Mouse (Mus musculus): ENCODE measurements at regions not wholly inside any gene's neighbourhood (a gene's known extent, or its start where the extent isn't known, plus 50 kb on each side); places are given as distances from the start of the nearest gene placed in this dataset.

GRCm38 (mm10) chr3:15200309-15200708 lies 131.8 kb downstream of the Gm9733 start:
- no peaks in the 10 kb centered on the region for H3K27me3 ChIP-seq (ENCODE audit: control insufficient read depth, insufficient read depth, low read length)
- H3K9me3 ChIP-seq (replicated peaks; ENCODE audit: control insufficient read depth, low read length), result no peaks in the 10 kb centered on the region
- no peak overlapping the region for H3K4me2 ChIP-seq (ENCODE audit: low read depth, low read length)
- ATAC-seq (ENCODE audit: insufficient read depth, low read depth), result no peak
- H3K27ac ChIP-seq (ENCODE audit: low read depth), result no peak overlapping the region
- no peaks in the 10 kb centered on the region for H3K36me3 ChIP-seq (replicated peaks; ENCODE audit: control insufficient read depth, insufficient read depth, low read length)
- no peak overlapping the region for H3K4me3 ChIP-seq (ENCODE audit: low read depth, low read length)
- H3K4me1 ChIP-seq (ENCODE audit: control insufficient read depth, insufficient read depth), result no peaks in the 10 kb centered on the region
- H3K9ac ChIP-seq (replicated peaks; ENCODE audit: low read depth, low read length), result no peak overlapping the region
- DNase-seq (ENCODE audit: low spot score), result no peak
- no peak for TF ChIP-seq CTCF (IDR thresholded peaks at IDR 0.05; ENCODE audit: low read depth)
- TF ChIP-seq EP300 (IDR thresholded peaks at IDR 0.05; ENCODE audit: low read depth), result no peak
- WGBS, result 71% methylated on average over 1 of the region's 1 CpGs

GRCm38 (mm10) chr3:15200990-15201389 lies 131.1 kb downstream of the Gm9733 start:
- no peaks in the 10 kb centered on the region for H3K9me3 ChIP-seq (replicated peaks; ENCODE audit: control insufficient read depth, low read length)
- H3K4me2 ChIP-seq (ENCODE audit: low read depth, low read length), result no peak overlapping the region
- ATAC-seq (ENCODE audit: insufficient read depth, low read depth) (no peak), DNase-seq (ENCODE audit: low spot score) (no peak)
- no peak overlapping the region for H3K4me3 ChIP-seq (ENCODE audit: low read depth, low read length)
- H3K9ac ChIP-seq (replicated peaks; ENCODE audit: low read depth, low read length), result no peak overlapping the region
- TF ChIP-seq CTCF (IDR thresholded peaks at IDR 0.05; ENCODE audit: low read depth), result no peak
- no peak for TF ChIP-seq EP300 (IDR thresholded peaks at IDR 0.05; ENCODE audit: low read depth)
- no peaks in the 10 kb centered on the region for H3K27me3 ChIP-seq (ENCODE audit: control insufficient read depth, insufficient read depth, low read length)
- H3K36me3 ChIP-seq (replicated peaks; ENCODE audit: control insufficient read depth, insufficient read depth, low read length), result no peaks in the 10 kb centered on the region
- H3K4me1 ChIP-seq (ENCODE audit: control insufficient read depth, insufficient read depth), result no peaks in the 10 kb centered on the region
- no peak overlapping the region for H3K27ac ChIP-seq (ENCODE audit: low read depth)

- Histone ChIP-seq H3K4me3 (ENCODE audit: low read depth, low read length) (no peak overlapping the region), H3K36me3 (replicated peaks; ENCODE audit: control insufficient read depth, insufficient read depth, low read length) (no peaks in the 10 kb centered on the region), H3K9me3 (replicated peaks; ENCODE audit: control insufficient read depth, low read length) (no peaks in the 10 kb centered on the region), H3K4me1 (ENCODE audit: control insufficient read depth, insufficient read depth) (no peaks in the 10 kb centered on the region), H3K27me3 (ENCODE audit: control insufficient read depth, insufficient read depth, low read length) (no peaks in the 10 kb centered on the region), H3K4me2 (ENCODE audit: low read depth, low read length) (no peak overlapping the region), H3K27ac (ENCODE audit: low read depth) (no peak overlapping the region), H3K9ac (replicated peaks; ENCODE audit: low read depth, low read length) (no peak overlapping the region)
- DNase-seq (ENCODE audit: low spot score) (no peak), ATAC-seq (ENCODE audit: insufficient read depth, low read depth) (no peak)
- no peak for TF ChIP-seq EP300 (IDR thresholded peaks at IDR 0.05; ENCODE audit: low read depth)
- no peak for TF ChIP-seq CTCF (IDR thresholded peaks at IDR 0.05; ENCODE audit: low read depth)
- 68% methylated on average over 7 of the region's 7 CpGs for WGBS
Measured at GRCm38 (mm10) chr3:15202760-15203159, 129.3 kb downstream of the Gm9733 start.

GRCm38 (mm10) chr3:15205266-15206229 lies 126.6 kb downstream of the Gm9733 start:
- no peak for DNase-seq (ENCODE audit: low spot score)
- 50% methylated on average over 6 of the region's 6 CpGs for WGBS
- no peak overlapping the region for H3K9ac ChIP-seq (replicated peaks; ENCODE audit: low read depth, low read length)
- no peaks in the 10 kb centered on the region for H3K9me3 ChIP-seq (replicated peaks; ENCODE audit: control insufficient read depth, low read length)
- no peak overlapping the region for H3K27ac ChIP-seq (ENCODE audit: low read depth)
- TF ChIP-seq EP300 (IDR thresholded peaks at IDR 0.05; ENCODE audit: low read depth) (no peak), CTCF (IDR thresholded peaks at IDR 0.05; ENCODE audit: low read depth) (no peak)
- no peaks in the 10 kb centered on the region for H3K27me3 ChIP-seq (ENCODE audit: control insufficient read depth, insufficient read depth, low read length)
- no peak overlapping the region for H3K4me2 ChIP-seq (ENCODE audit: low read depth, low read length)
- ATAC-seq (ENCODE audit: insufficient read depth, low read depth), result no peak
- H3K4me1 ChIP-seq (ENCODE audit: control insufficient read depth, insufficient read depth), result no peaks in the 10 kb centered on the region
- no peak overlapping the region for H3K4me3 ChIP-seq (ENCODE audit: low read depth, low read length)
- no peaks in the 10 kb centered on the region for H3K36me3 ChIP-seq (replicated peaks; ENCODE audit: control insufficient read depth, insufficient read depth, low read length)

- WGBS, result 78% methylated on average over 3 of the region's 3 CpGs
- Histone ChIP-seq H3K4me3 (ENCODE audit: low read depth, low read length) (no peak overlapping the region), H3K9ac (replicated peaks; ENCODE audit: low read depth, low read length) (no peak overlapping the region), H3K27ac (ENCODE audit: low read depth) (no peak overlapping the region), H3K4me2 (ENCODE audit: low read depth, low read length) (no peak overlapping the region), H3K27me3 (ENCODE audit: control insufficient read depth, insufficient read depth, low read length) (no peaks in the 10 kb centered on the region), H3K4me1 (ENCODE audit: control insufficient read depth, insufficient read depth) (no peaks in the 10 kb centered on the region), H3K36me3 (replicated peaks; ENCODE audit: control insufficient read depth, insufficient read depth, low read length) (no peaks in the 10 kb centered on the region), H3K9me3 (replicated peaks; ENCODE audit: control insufficient read depth, low read length) (no peaks in the 10 kb centered on the region)
- no peak for ATAC-seq (ENCODE audit: insufficient read depth, low read depth)
- TF ChIP-seq CTCF (IDR thresholded peaks at IDR 0.05; ENCODE audit: low read depth), result no peak
- no peak for TF ChIP-seq EP300 (IDR thresholded peaks at IDR 0.05; ENCODE audit: low read depth)
- no peak for DNase-seq (ENCODE audit: low spot score)
Measured at GRCm38 (mm10) chr3:15212357-15212756, 119.7 kb downstream of the Gm9733 start.

GRCm38 (mm10) chr3:15217591-15217990 lies 114.5 kb downstream of the Gm9733 start:
- TF ChIP-seq EP300 (IDR thresholded peaks at IDR 0.05; ENCODE audit: low read depth), result no peak
- TF ChIP-seq CTCF (IDR thresholded peaks at IDR 0.05; ENCODE audit: low read depth), result no peak
- H3K4me2 ChIP-seq (ENCODE audit: low read depth, low read length), result no peak overlapping the region
- H3K9me3 ChIP-seq (replicated peaks; ENCODE audit: control insufficient read depth, low read length), result no peaks in the 10 kb centered on the region
- H3K36me3 ChIP-seq (replicated peaks; ENCODE audit: control insufficient read depth, insufficient read depth, low read length), result no peaks in the 10 kb centered on the region
- no peak overlapping the region for H3K27ac ChIP-seq (ENCODE audit: low read depth)
- H3K27me3 ChIP-seq (ENCODE audit: control insufficient read depth, insufficient read depth, low read length), result no peaks in the 10 kb centered on the region
- no peaks in the 10 kb centered on the region for H3K4me1 ChIP-seq (ENCODE audit: control insufficient read depth, insufficient read depth)
- ATAC-seq (ENCODE audit: insufficient read depth, low read depth) (no peak), DNase-seq (ENCODE audit: low spot score) (no peak)
- H3K4me3 ChIP-seq (ENCODE audit: low read depth, low read length), result no peak overlapping the region
- H3K9ac ChIP-seq (replicated peaks; ENCODE audit: low read depth, low read length), result no peak overlapping the region

All from heart, postnatal 0 days (tissue).